Mouse (Mus musculus): ENCODE results near the gene Pcdh15. TPM values are rescaled to one million over a fixed set of nuclear protein-coding genes. Genes with fewer than 3 reads are reported as not detected.

The Pcdh15 gene
- polyA plus RNA-seq, 1 experiment: 0.08 TPM

DNA sequence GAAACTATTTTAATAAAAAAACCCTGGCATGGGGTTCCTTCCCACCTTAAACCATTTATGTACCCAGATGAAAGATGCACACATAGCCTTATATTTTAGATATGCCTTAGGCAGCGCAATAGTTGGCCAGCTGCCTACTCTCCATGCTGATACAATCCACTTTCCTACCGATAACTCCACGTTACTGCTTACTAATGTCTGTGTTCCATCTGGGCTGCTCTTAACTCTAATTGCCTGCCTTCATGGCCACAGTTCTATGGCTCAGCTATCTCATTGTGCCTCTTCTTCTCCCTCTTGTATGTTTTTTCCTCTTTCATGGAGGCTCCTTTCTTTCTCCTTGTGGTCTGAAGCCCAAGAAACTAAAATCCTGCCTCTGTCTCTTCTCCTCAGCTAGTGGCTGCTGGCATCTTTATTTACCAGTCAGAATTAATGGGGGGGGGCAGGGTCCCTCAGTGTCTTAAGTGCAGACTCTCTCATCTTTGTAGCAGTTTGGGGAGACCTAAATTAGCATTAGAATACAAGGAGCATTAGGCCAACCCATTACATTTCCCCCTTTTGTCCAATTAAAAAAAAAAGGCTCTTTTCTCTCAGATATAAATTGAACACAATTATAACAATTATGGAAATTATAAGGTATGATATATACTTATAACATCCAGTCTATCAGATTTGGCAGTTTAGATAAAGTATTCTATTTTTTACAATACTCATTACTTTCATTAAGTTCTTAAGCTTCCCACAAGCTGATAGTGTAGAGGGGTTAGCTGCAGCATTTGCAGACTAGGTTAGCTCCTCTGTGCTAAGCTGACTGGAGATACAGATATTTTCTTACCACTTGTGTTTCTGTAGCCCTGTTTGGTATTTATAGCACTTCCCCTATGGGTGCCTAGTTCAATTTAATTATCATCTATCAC is 1240.4 kb downstream of the Pcdh15 start:
- H3K36me3 ChIP-seq (ENCODE audit: control insufficient read depth, insufficient read depth): no peaks in the 10 kb centered on the region
- no peaks in the 10 kb centered on the region for H3K79me2 ChIP-seq (ENCODE audit: control insufficient read depth, insufficient read depth)
- H3ac ChIP-seq (ENCODE audit: control insufficient read depth, insufficient read length): no peak overlapping the region
- H3K27me3 ChIP-seq (ENCODE audit: control insufficient read depth, insufficient read depth, insufficient read length): no peaks in the 10 kb centered on the region
- TF ChIP-seq REST (IDR thresholded peaks at IDR 0.05; ENCODE audit: insufficient read depth, insufficient read length) (no peak), TCF3 (IDR thresholded peaks at IDR 0.05; ENCODE audit: insufficient read length, low read depth) (no peak), E2F4 (IDR thresholded peaks at IDR 0.05; ENCODE audit: insufficient read depth) (no peak), POLR2A (IDR thresholded peaks at IDR 0.05; ENCODE audit: insufficient read length, low read depth) (no peak), CEBPB (IDR thresholded peaks at IDR 0.05; ENCODE audit: insufficient read depth, poor library complexity, severe bottlenecking) (no peak), POLR2AphosphoS2 (IDR thresholded peaks at IDR 0.05; ENCODE audit: insufficient read length, low read depth) (no peak), SRF (IDR thresholded peaks at IDR 0.05; ENCODE audit: control insufficient read depth, insufficient read length, low read depth) (no peak), MAX (IDR thresholded peaks at IDR 0.05; ENCODE audit: low read depth) (no peak), MYOD1 (IDR thresholded peaks at IDR 0.05; ENCODE audit: control insufficient read depth in 1 of 3, insufficient read length in 2 of 3, low read depth in 2 of 3) (no peak), USF1 (IDR thresholded peaks at IDR 0.05; ENCODE audit: low read depth) (no peak), MYOG (IDR thresholded peaks at IDR 0.05; ENCODE audit: control insufficient read depth in 1 of 3, insufficient read depth in 1 of 3, insufficient read length in 2 of 3, low read depth in 2 of 3) (no peak), TCF12 (IDR thresholded peaks at IDR 0.05; ENCODE audit: insufficient read depth, poor library complexity, severe bottlenecking) (no peak)
- H3K4me2 ChIP-seq (ENCODE audit: low read depth): no peak overlapping the region
- H3K4me3 ChIP-seq: no peak overlapping the region

DNA sequence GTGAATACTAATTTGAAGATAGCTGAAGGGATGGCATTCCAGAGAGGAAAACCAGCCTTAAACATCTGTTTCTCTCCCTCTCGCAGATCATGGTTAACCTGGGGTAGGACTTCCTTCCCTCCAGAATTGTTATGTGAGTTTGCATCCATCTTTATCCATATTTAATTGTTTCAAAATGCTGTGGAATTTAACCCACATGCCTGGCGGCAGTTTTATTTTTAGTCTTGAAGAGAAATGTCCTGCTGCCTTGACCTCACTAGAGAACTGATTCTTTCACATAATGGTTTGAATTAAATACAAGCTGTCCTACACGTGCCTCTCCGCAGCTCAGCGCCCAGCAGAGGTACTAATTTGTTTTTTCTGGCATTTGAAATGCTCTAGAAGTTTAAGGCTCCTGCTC is 1260.4 kb downstream of the Pcdh15 start:
- H3K36me3 ChIP-seq (ENCODE audit: control insufficient read depth, insufficient read depth): no peaks in the 10 kb centered on the region
- no peak for TF ChIP-seq POLR2A (IDR thresholded peaks at IDR 0.05; ENCODE audit: insufficient read length, low read depth)
- no peak for TF ChIP-seq MYOG (IDR thresholded peaks at IDR 0.05; ENCODE audit: control insufficient read depth in 1 of 3, insufficient read depth in 1 of 3, insufficient read length in 2 of 3, low read depth in 2 of 3)
- no peak for TF ChIP-seq USF1 (IDR thresholded peaks at IDR 0.05; ENCODE audit: low read depth)
- TF ChIP-seq E2F4 (IDR thresholded peaks at IDR 0.05; ENCODE audit: insufficient read depth): no peak
- no peak for TF ChIP-seq CEBPB (IDR thresholded peaks at IDR 0.05; ENCODE audit: insufficient read depth, poor library complexity, severe bottlenecking)
- no peak for TF ChIP-seq SRF (IDR thresholded peaks at IDR 0.05; ENCODE audit: control insufficient read depth, insufficient read length, low read depth)
- no peak for TF ChIP-seq MAX (IDR thresholded peaks at IDR 0.05; ENCODE audit: low read depth)
- no peak for TF ChIP-seq REST (IDR thresholded peaks at IDR 0.05; ENCODE audit: insufficient read depth, insufficient read length)
- TF ChIP-seq TCF3 (IDR thresholded peaks at IDR 0.05; ENCODE audit: insufficient read length, low read depth): no peak
- TF ChIP-seq TCF12 (IDR thresholded peaks at IDR 0.05; ENCODE audit: insufficient read depth, poor library complexity, severe bottlenecking): no peak
- TF ChIP-seq MYOD1 (IDR thresholded peaks at IDR 0.05; ENCODE audit: control insufficient read depth in 1 of 3, insufficient read length in 2 of 3, low read depth in 2 of 3): no peak
- H3K27me3 ChIP-seq (ENCODE audit: control insufficient read depth, insufficient read depth, insufficient read length): no peaks in the 10 kb centered on the region
- H3ac ChIP-seq (ENCODE audit: control insufficient read depth, insufficient read length): no peak overlapping the region
- H3K4me3 ChIP-seq: no peak overlapping the region
- no peak overlapping the region for H3K4me2 ChIP-seq (ENCODE audit: low read depth)
- no peaks in the 10 kb centered on the region for H3K79me2 ChIP-seq (ENCODE audit: control insufficient read depth, insufficient read depth)

DNA sequence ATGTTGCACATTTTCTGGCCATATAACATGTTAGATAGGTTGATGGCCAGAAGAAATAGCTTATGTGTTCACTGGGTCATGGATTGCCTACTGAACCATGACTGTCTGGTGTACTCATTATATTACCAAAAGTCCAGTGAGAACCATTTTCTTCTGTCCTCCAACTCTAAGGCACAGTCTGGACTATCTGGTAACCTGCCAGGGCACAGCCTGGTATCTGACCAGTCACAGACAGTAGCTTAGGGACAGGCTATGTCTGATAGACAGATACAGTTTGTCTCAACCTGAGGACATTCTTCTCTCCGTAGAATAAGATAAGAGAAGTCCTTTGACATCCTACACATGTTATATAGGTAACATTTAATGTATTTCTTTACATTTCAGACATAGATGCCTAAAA is 1279.6 kb downstream of the Pcdh15 start:
- no peak overlapping the region for H3K4me2 ChIP-seq (ENCODE audit: low read depth)
- H3K79me2 ChIP-seq (ENCODE audit: control insufficient read depth, insufficient read depth): no peaks in the 10 kb centered on the region
- H3K27me3 ChIP-seq (ENCODE audit: control insufficient read depth, insufficient read depth, insufficient read length): no peaks in the 10 kb centered on the region
- TF ChIP-seq TCF12 (IDR thresholded peaks at IDR 0.05; ENCODE audit: insufficient read depth, poor library complexity, severe bottlenecking) (no peak), E2F4 (IDR thresholded peaks at IDR 0.05; ENCODE audit: insufficient read depth) (no peak), MYOD1 (IDR thresholded peaks at IDR 0.05; ENCODE audit: control insufficient read depth in 1 of 3, insufficient read length in 2 of 3, low read depth in 2 of 3) (no peak)
- H3K4me3 ChIP-seq: no peak overlapping the region
- no peaks in the 10 kb centered on the region for H3K36me3 ChIP-seq (ENCODE audit: control insufficient read depth, insufficient read depth)
- H3ac ChIP-seq (ENCODE audit: control insufficient read depth, insufficient read length): no peak overlapping the region

DNA sequence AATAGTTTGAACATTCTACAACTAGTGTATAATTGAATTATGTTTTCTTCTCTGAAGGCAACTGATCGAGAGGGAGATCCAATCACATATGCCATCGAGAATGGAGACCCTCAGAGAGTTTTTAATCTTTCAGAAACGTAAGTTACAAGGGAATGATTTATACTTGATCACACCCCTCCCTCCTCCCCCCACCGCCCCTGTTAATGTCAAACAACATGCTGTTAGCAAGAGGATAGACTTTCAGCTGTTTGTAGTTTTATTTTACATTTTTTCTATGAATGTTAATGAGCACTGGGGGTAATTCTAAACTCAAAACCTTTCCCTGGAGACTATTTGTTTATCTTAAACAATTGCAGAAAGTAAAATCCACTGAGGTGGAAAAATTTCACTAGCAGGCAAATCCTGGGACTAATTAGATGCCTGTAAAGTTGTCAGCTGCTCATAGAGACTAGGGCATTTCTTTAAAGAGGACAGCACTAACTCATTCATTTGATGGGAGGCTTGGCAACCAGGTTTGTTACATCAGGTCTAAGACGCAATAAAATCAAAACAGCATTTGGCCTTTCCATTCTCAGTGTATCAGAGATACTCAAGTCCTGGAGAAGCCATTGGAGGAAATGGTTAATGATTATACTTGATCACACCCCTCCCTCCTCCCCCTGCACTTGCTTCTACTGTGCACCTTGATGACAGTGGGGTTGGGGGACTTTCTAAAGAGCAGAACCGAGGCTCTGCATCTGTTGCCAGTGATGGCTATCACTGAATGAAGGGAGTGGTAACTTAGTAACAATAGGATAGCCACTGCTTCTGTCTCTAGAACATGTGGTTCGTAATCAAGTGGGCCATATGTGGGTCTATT is 1280.4 kb downstream of the Pcdh15 start:
- Histone ChIP-seq H3K4me3 (no peak overlapping the region), H3ac (ENCODE audit: control insufficient read depth, insufficient read length) (no peak overlapping the region), H3K4me2 (ENCODE audit: low read depth) (no peak overlapping the region), H3K36me3 (ENCODE audit: control insufficient read depth, insufficient read depth) (no peaks in the 10 kb centered on the region), H3K79me2 (ENCODE audit: control insufficient read depth, insufficient read depth) (no peaks in the 10 kb centered on the region), H3K27me3 (ENCODE audit: control insufficient read depth, insufficient read depth, insufficient read length) (no peaks in the 10 kb centered on the region)
- TF ChIP-seq MYOG (IDR thresholded peaks at IDR 0.05; ENCODE audit: control insufficient read depth in 1 of 3, insufficient read depth in 1 of 3, insufficient read length in 2 of 3, low read depth in 2 of 3) (no peak), USF1 (IDR thresholded peaks at IDR 0.05; ENCODE audit: low read depth) (no peak), TCF12 (IDR thresholded peaks at IDR 0.05; ENCODE audit: insufficient read depth, poor library complexity, severe bottlenecking) (no peak), SRF (IDR thresholded peaks at IDR 0.05; ENCODE audit: control insufficient read depth, insufficient read length, low read depth) (no peak), MYOD1 (IDR thresholded peaks at IDR 0.05; ENCODE audit: control insufficient read depth in 1 of 3, insufficient read length in 2 of 3, low read depth in 2 of 3) (no peak), POLR2AphosphoS2 (IDR thresholded peaks at IDR 0.05; ENCODE audit: insufficient read length, low read depth) (no peak), CEBPB (IDR thresholded peaks at IDR 0.05; ENCODE audit: insufficient read depth, poor library complexity, severe bottlenecking) (no peak), MAX (IDR thresholded peaks at IDR 0.05; ENCODE audit: low read depth) (no peak), E2F4 (IDR thresholded peaks at IDR 0.05; ENCODE audit: insufficient read depth) (no peak), POLR2A (IDR thresholded peaks at IDR 0.05; ENCODE audit: insufficient read length, low read depth) (no peak), TCF3 (IDR thresholded peaks at IDR 0.05; ENCODE audit: insufficient read length, low read depth) (no peak), REST (IDR thresholded peaks at IDR 0.05; ENCODE audit: insufficient read depth, insufficient read length) (no peak)
